Mouse (Mus musculus): Measurements from ENCODE around the gene Nhsl1. TPM values are rescaled to one million over a fixed set of nuclear protein-coding genes. Genes with fewer than 3 reads are reported as not detected.

The Nhsl1 gene
- polyA plus RNA-seq, 1 experiment from 2014 or later = 8.2 TPM

- no peak for ATAC-seq (ENCODE audit: insufficient number of reproducible peaks, insufficient read depth, low FRiP score, low TSS enrichment, low read depth)
- Histone ChIP-seq H3K27ac (no peak overlapping the region), H3K27me3 (no peaks in the 10 kb centered on the region), H3K4me1 (no peaks in the 10 kb centered on the region), H3K9ac (no peak overlapping the region), H3K9me3 (no peaks in the 10 kb centered on the region), H3K4me2 (no peak overlapping the region), H3K4me3 (no peak overlapping the region), H3K36me3 (no peaks in the 10 kb centered on the region; the same call in 1 of the 2 replicates)
- WGBS = 85% methylated on average over 11 of the region's 11 CpGs
Measured at GRCm38 (mm10) chr10:18493010-18493894, 174.5 kb downstream of the Nhsl1 start.

GRCm38 (mm10) chr10:18494249-18494648, 175.5 kb downstream of the Nhsl1 start:
- 45% methylated on average over 7 of the region's 7 CpGs for WGBS
- ATAC-seq (ENCODE audit: insufficient number of reproducible peaks, insufficient read depth, low FRiP score, low TSS enrichment, low read depth) = no peak
- H3K36me3 ChIP-seq = peaks cover 4% of the 10 kb centered on the region
- H3K27me3 ChIP-seq = no peaks in the 10 kb centered on the region
- H3K9me3 ChIP-seq = no peaks in the 10 kb centered on the region
- no peak overlapping the region for H3K4me2 ChIP-seq
- no peaks in the 10 kb centered on the region for H3K4me1 ChIP-seq
- H3K9ac ChIP-seq = no peak overlapping the region
- no peak overlapping the region for H3K27ac ChIP-seq
- H3K4me3 ChIP-seq = no peak overlapping the region

- H3K36me3 ChIP-seq = peaks cover 12% of the 10 kb centered on the region
- H3K27me3 ChIP-seq = no peaks in the 10 kb centered on the region
- no peaks in the 10 kb centered on the region for H3K4me1 ChIP-seq
- H3K9me3 ChIP-seq = no peaks in the 10 kb centered on the region
- no peak overlapping the region for H3K9ac ChIP-seq
- WGBS = 70% methylated on average over 7 of the region's 7 CpGs
- no peak overlapping the region for H3K4me3 ChIP-seq
- H3K27ac ChIP-seq = no peak overlapping the region
- H3K4me2 ChIP-seq = no peak overlapping the region
- ATAC-seq (ENCODE audit: insufficient number of reproducible peaks, insufficient read depth, low FRiP score, low TSS enrichment, low read depth) = no peak
Measured at GRCm38 (mm10) chr10:18497066-18497465, 178.3 kb downstream of the Nhsl1 start.

- H3K27me3 ChIP-seq = no peaks in the 10 kb centered on the region
- no peak overlapping the region for H3K27ac ChIP-seq
- no peak overlapping the region for H3K4me3 ChIP-seq
- H3K9ac ChIP-seq = no peak overlapping the region
- H3K36me3 ChIP-seq = peaks cover 15% of the 10 kb centered on the region
- peaks cover 19% of the 10 kb centered on the region for H3K4me1 ChIP-seq
- no peaks in the 10 kb centered on the region for H3K9me3 ChIP-seq
- WGBS = 75% methylated on average over 3 of the region's 3 CpGs
- H3K4me2 ChIP-seq = no peak overlapping the region
- no peak for ATAC-seq (ENCODE audit: insufficient number of reproducible peaks, insufficient read depth, low FRiP score, low TSS enrichment, low read depth)
Measured at GRCm38 (mm10) chr10:18501997-18502396, 183.2 kb downstream of the Nhsl1 start.

GRCm38 (mm10) chr10:18505690-18506089, 186.9 kb downstream of the Nhsl1 start:
- Histone ChIP-seq H3K9ac (no peak overlapping the region), H3K4me2 (no peak overlapping the region), H3K4me3 (no peak overlapping the region), H3K36me3 (peaks cover 4% of the 10 kb centered on the region; the same call in 1 of the 2 replicates), H3K4me1 (peaks cover 31% of the 10 kb centered on the region), H3K9me3 (no peaks in the 10 kb centered on the region), H3K27ac (no peak overlapping the region), H3K27me3 (no peaks in the 10 kb centered on the region)
- 40% methylated on average over 10 of the region's 10 CpGs for WGBS
- ATAC-seq (ENCODE audit: insufficient number of reproducible peaks, insufficient read depth, low FRiP score, low TSS enrichment, low read depth) = no peak

- WGBS = 55% methylated on average over 6 of the region's 6 CpGs
- ATAC-seq (ENCODE audit: insufficient number of reproducible peaks, insufficient read depth, low FRiP score, low TSS enrichment, low read depth) = 0 out of 2 replicates have a peak, but pooled peaks have one; percentile 48
- H3K4me2 ChIP-seq = no peak overlapping the region
- H3K9me3 ChIP-seq = no peaks in the 10 kb centered on the region
- H3K4me3 ChIP-seq = no peak overlapping the region
- peak overlapping the region; percentile 17; the same call in 1 of the 2 replicates for H3K27ac ChIP-seq
- H3K36me3 ChIP-seq = 0 out of 2 replicates have a peak, but pooled peaks cover 4% of the 10 kb centered on the region
- H3K9ac ChIP-seq = no peak overlapping the region
- peaks cover 31% of the 10 kb centered on the region for H3K4me1 ChIP-seq
- H3K27me3 ChIP-seq = no peaks in the 10 kb centered on the region
Measured at GRCm38 (mm10) chr10:18506501-18506946, 187.7 kb downstream of the Nhsl1 start.

GRCm38 (mm10) chr10:18507869-18508473, 189.2 kb downstream of the Nhsl1 start:
- peaks cover 31% of the 10 kb centered on the region for H3K4me1 ChIP-seq
- H3K36me3 ChIP-seq = 0 out of 2 replicates have a peak, but pooled peaks cover 10% of the 10 kb centered on the region
- H3K9ac ChIP-seq = no peak overlapping the region
- H3K4me3 ChIP-seq = no peak overlapping the region
- ATAC-seq (ENCODE audit: insufficient number of reproducible peaks, insufficient read depth, low FRiP score, low TSS enrichment, low read depth) = no peak
- no peaks in the 10 kb centered on the region for H3K27me3 ChIP-seq
- 61% methylated on average over 2 of the region's 2 CpGs for WGBS
- H3K4me2 ChIP-seq = no peak overlapping the region
- no peak overlapping the region for H3K27ac ChIP-seq
- H3K9me3 ChIP-seq = no peaks in the 10 kb centered on the region

GRCm38 (mm10) chr10:18508586-18508985, 189.8 kb downstream of the Nhsl1 start:
- no peaks in the 10 kb centered on the region for H3K27me3 ChIP-seq
- no peak overlapping the region for H3K4me2 ChIP-seq
- no peak overlapping the region for H3K4me3 ChIP-seq
- 85% methylated on average over 1 of the region's 1 CpGs for WGBS
- peaks cover 31% of the 10 kb centered on the region for H3K4me1 ChIP-seq
- H3K9me3 ChIP-seq = no peaks in the 10 kb centered on the region
- no peak overlapping the region for H3K27ac ChIP-seq
- no peak overlapping the region for H3K9ac ChIP-seq
- ATAC-seq (ENCODE audit: insufficient number of reproducible peaks, insufficient read depth, low FRiP score, low TSS enrichment, low read depth) = no peak
- 0 out of 2 replicates have a peak, but pooled peaks cover 10% of the 10 kb centered on the region for H3K36me3 ChIP-seq

GRCm38 (mm10) chr10:18510663-18511062, 191.9 kb downstream of the Nhsl1 start:
- peaks cover 25% of the 10 kb centered on the region for H3K4me1 ChIP-seq
- H3K36me3 ChIP-seq = 0 out of 2 replicates have a peak, but pooled peaks cover 10% of the 10 kb centered on the region
- ATAC-seq (ENCODE audit: insufficient number of reproducible peaks, insufficient read depth, low FRiP score, low TSS enrichment, low read depth) = no peak
- no peak overlapping the region for H3K4me2 ChIP-seq
- H3K27me3 ChIP-seq = no peaks in the 10 kb centered on the region
- WGBS = 87% methylated on average over 3 of the region's 3 CpGs
- H3K9me3 ChIP-seq = no peaks in the 10 kb centered on the region
- H3K27ac ChIP-seq = no peak overlapping the region
- H3K9ac ChIP-seq = no peak overlapping the region
- no peak overlapping the region for H3K4me3 ChIP-seq

- H3K27me3 ChIP-seq = no peaks in the 10 kb centered on the region
- H3K36me3 ChIP-seq = 0 out of 2 replicates have a peak, but pooled peaks cover 10% of the 10 kb centered on the region
- H3K4me3 ChIP-seq = no peak overlapping the region
- H3K9ac ChIP-seq = no peak overlapping the region
- peak overlapping the region; percentile 39; the same call in 1 of the 2 replicates for H3K27ac ChIP-seq
- 67% methylated on average over 11 of the region's 11 CpGs for WGBS
- H3K9me3 ChIP-seq = no peaks in the 10 kb centered on the region
- peaks cover 17% of the 10 kb centered on the region for H3K4me1 ChIP-seq
- H3K4me2 ChIP-seq = no peak overlapping the region
- no peak for ATAC-seq (ENCODE audit: insufficient number of reproducible peaks, insufficient read depth, low FRiP score, low TSS enrichment, low read depth)
Measured at GRCm38 (mm10) chr10:18511496-18511895, 192.7 kb downstream of the Nhsl1 start.

GRCm38 (mm10) chr10:18522556-18522955, 203.8 kb downstream of the Nhsl1 start:
- WGBS = 83% methylated on average over 2 of the region's 2 CpGs
- Histone ChIP-seq H3K36me3 (peaks cover 29% of the 10 kb centered on the region), H3K9ac (no peak overlapping the region), H3K9me3 (no peaks in the 10 kb centered on the region), H3K4me3 (no peak overlapping the region), H3K4me1 (peaks cover 21% of the 10 kb centered on the region), H3K27me3 (no peaks in the 10 kb centered on the region), H3K4me2 (no peak overlapping the region), H3K27ac (no peak overlapping the region)
- ATAC-seq (ENCODE audit: insufficient number of reproducible peaks, insufficient read depth, low FRiP score, low TSS enrichment, low read depth) = no peak
